Mouse (Mus musculus): ENCODE measurements at regions not wholly inside any gene's neighbourhood (a gene's known extent, or its start where the extent isn't known, plus 50 kb on each side); places are given as distances from the start of the nearest gene placed in this dataset.

- no peak overlapping the region for H3K27ac ChIP-seq (replicated peaks; ENCODE audit: low read depth, low read length)
- H3K4me2 ChIP-seq (replicated peaks; ENCODE audit: low read depth, low read length, severe bottlenecking): no peak overlapping the region
- no peak for DNase-seq (ENCODE audit: low spot score)
- no peak overlapping the region for H3K9ac ChIP-seq (ENCODE audit: low read depth, low read length, severe bottlenecking)
- no peaks in the 10 kb centered on the region for H3K36me3 ChIP-seq (ENCODE audit: control insufficient read depth, insufficient read depth, low read length)
- H3K27me3 ChIP-seq (ENCODE audit: control insufficient read depth, insufficient read depth, low read length): no peaks in the 10 kb centered on the region
- H3K4me3 ChIP-seq (replicated peaks; ENCODE audit: low read length): no peak overlapping the region
- TF ChIP-seq POLR2A (IDR thresholded peaks at IDR 0.05; ENCODE audit: borderline replicate concordance, extremely low read depth, insufficient read depth, insufficient read length): no peak
- ATAC-seq (ENCODE audit: low FRiP score, low read depth): no peak
- H3K9me3 ChIP-seq (ENCODE audit: control insufficient read depth, low read length): no peaks in the 10 kb centered on the region
- H3K4me1 ChIP-seq (ENCODE audit: control insufficient read depth, insufficient read depth, low read length): no peaks in the 10 kb centered on the region
Observed at GRCm38 (mm10) chr8:27771250-27771649, 323.8 kb downstream of the Poteg start.

GRCm38 (mm10) chr8:27778982-27779381 is 331.5 kb downstream of the Poteg start:
- TF ChIP-seq POLR2A (IDR thresholded peaks at IDR 0.05; ENCODE audit: borderline replicate concordance, extremely low read depth, insufficient read depth, insufficient read length): no peak
- no peak for DNase-seq (ENCODE audit: low spot score)
- ATAC-seq (ENCODE audit: low FRiP score, low read depth): no peak

More at GRCm38 (mm10) chr8:27778982-27779381, 331.5 kb downstream of the Poteg start:
- Histone ChIP-seq H3K4me3 (replicated peaks; ENCODE audit: low read length) (no peak overlapping the region), H3K27me3 (ENCODE audit: control insufficient read depth, insufficient read depth, low read length) (no peaks in the 10 kb centered on the region), H3K36me3 (ENCODE audit: control insufficient read depth, insufficient read depth, low read length) (no peaks in the 10 kb centered on the region), H3K27ac (replicated peaks; ENCODE audit: low read depth, low read length) (no peak overlapping the region), H3K4me2 (replicated peaks; ENCODE audit: low read depth, low read length, severe bottlenecking) (no peak overlapping the region), H3K4me1 (ENCODE audit: control insufficient read depth, insufficient read depth, low read length) (no peaks in the 10 kb centered on the region), H3K9me3 (ENCODE audit: control insufficient read depth, low read length) (no peaks in the 10 kb centered on the region), H3K9ac (ENCODE audit: low read depth, low read length, severe bottlenecking) (no peak overlapping the region)
- WGBS: 78% methylated on average over 3 of the region's 3 CpGs
